Comparison of ENCODE assay signal across 14 mouse cellular contexts in genomic region chr10:71200964-71201363, GRCm38 (mm10). TPM values are rescaled to one million over a fixed set of nuclear protein-coding genes. Genes with fewer than 3 reads are reported as not detected.
"Had no signal": no experiment of that assay in that cellular context is flagged by ENCODE, and none has a peak within 500 bp of the region (broad histone marks: within the 10 kb centered on the region; RNA-seq: fewer than 3 reads in every experiment).

No protein-coding gene starts in this region.

- DNase-seq: kidney, adult 2 months; kidney, postnatal 14 days; lung, adult 18-20 months; right cerebral cortex, postnatal 14 days; thymus, adult 2 months; thymus, postnatal 25 days had no signal

- H3K27ac ChIP-seq: kidney, embryonic 15.5 days; limb, embryonic 13.5 days; liver, embryonic 14.5 days; midbrain, embryonic 13.5 days; neural tube, embryonic 13.5 days; stomach, embryonic 15.5 days had no signal

- H3K27me3 ChIP-seq: kidney, embryonic 15.5 days; limb, embryonic 13.5 days; midbrain, embryonic 13.5 days; neural tube, embryonic 13.5 days; stomach, embryonic 15.5 days had no signal

- H3K4me1 ChIP-seq: midbrain, embryonic 13.5 days had no signal

- H3K9ac ChIP-seq: kidney, embryonic 15.5 days; limb, embryonic 13.5 days; liver, embryonic 14.5 days; midbrain, embryonic 13.5 days; neural tube, embryonic 13.5 days; stomach, embryonic 15.5 days had no signal

- H3K4me3 ChIP-seq: kidney, embryonic 15.5 days; limb, embryonic 13.5 days; midbrain, embryonic 13.5 days; myocyte; neural tube, embryonic 13.5 days; stomach, embryonic 15.5 days had no signal

- H3K36me3 ChIP-seq: kidney, embryonic 15.5 days; limb, embryonic 13.5 days; midbrain, embryonic 13.5 days; neural tube, embryonic 13.5 days; stomach, embryonic 15.5 days had no signal

- H3K4me2 ChIP-seq: kidney, embryonic 15.5 days; limb, embryonic 13.5 days; midbrain, embryonic 13.5 days; neural tube, embryonic 13.5 days; stomach, embryonic 15.5 days had no signal

- H3K9me3 ChIP-seq: kidney, embryonic 15.5 days; limb, embryonic 13.5 days; midbrain, embryonic 13.5 days; neural tube, embryonic 13.5 days; stomach, embryonic 15.5 days had no signal

- ATAC-seq: midbrain, embryonic 13.5 days had no signal

RNA-seq across cellular contexts. Expression of gene Bicc1, which starts 41.5 kb away (rescaled TPM):
- total RNA-seq: megakaryocyte-erythroid progenitor cell, adult 5-6 weeks had no signal
